Mouse (Mus musculus): Measurements from ENCODE around the gene Ly6g6d. TPM values are rescaled to one million over a fixed set of nuclear protein-coding genes. Genes with fewer than 3 reads are reported as not detected.

The Ly6g6d gene
- polyA plus RNA-seq, 1 experiment = 1.8 TPM

DNA sequence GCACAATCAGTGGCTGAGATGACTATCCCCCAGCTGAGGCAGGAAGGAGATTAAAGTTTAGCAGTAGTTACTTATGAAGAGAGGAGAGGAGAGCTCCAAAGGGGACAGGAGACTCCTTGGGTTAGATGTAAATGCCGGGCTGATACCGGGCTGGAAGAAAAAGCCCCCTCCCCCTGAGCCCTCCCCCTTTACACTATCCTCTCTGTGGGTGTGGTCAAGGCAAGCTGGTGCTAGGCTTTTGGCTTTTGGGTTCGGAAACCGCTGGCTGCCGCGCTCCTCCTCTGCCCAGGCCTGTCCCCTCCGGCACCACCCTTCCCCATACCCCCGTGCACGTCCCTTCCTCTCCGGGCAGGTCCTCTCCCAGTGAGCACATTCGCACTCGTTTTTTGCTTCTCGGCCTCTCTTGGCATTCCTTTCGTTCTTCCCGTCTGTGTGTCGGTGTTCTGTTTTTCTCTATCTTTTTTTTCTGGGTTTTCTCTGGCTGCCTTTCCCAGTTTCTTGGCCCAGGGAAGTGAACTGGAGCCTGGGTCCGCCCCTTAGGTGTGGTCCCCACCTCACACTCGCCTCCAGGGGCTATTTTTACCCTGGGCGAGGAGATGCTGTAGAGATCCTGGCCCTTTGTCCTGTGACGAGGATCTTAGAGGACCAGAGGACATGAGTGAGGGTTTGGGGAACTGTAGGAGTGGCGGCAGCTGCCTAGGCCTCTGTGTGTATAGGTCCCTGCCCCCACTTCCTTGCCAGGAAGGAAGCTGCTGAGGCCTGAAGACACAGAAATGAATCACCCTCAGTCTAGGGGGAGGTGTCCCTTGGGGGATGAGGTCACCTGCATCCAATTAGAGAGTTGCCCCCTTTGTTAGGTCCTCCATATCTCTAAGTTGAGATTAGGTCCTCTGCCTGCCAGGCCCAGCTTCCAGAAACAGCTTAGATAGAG, 26.4 kb downstream of the Ly6g6d start:
- TF ChIP-seq CTCF (IDR thresholded peaks at IDR 0.05; ENCODE audit: borderline replicate concordance, extremely low read depth, insufficient read depth, insufficient read length) (no peak), POLR2A (IDR thresholded peaks at IDR 0.05; ENCODE audit: borderline replicate concordance, extremely low read depth, insufficient read depth, insufficient read length, poor library complexity, severe bottlenecking) (no peak)
- peak; percentile 84 for DNase-seq (ENCODE audit: low read depth)

DNA sequence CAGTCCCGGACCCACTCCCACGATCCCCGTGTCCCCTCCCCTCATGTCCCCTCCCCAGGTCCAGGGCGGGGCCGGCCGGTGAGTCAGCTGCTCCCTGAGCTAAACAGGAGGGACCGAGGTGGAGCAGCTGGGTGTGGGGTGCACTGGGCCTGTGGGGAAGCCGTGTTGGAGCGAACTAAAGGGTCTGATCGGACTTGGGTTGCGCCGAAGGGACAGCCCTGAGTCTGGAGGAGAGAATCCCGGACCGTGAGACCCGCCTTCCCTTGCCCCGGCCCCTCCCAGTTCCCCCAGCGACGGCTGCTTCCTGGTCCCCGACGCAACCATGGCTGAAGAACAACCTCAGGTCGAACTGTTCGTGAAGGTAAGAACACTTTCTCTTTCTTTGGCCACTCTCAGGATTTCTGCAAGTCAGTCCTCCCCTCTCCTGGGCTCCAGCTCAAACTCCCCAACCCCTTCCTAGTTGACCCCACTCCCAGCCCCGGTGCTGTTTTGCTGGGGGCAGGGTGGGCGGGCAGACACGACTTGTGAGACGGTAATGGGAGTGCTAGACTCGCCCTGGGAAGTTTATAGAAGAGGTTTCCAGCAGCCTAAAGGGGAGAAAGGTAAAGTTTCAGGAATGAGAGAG, 27.6 kb downstream of the Ly6g6d start:
- no peak for TF ChIP-seq CTCF (IDR thresholded peaks at IDR 0.05; ENCODE audit: borderline replicate concordance, extremely low read depth, insufficient read depth, insufficient read length)
- no peak for TF ChIP-seq POLR2A (IDR thresholded peaks at IDR 0.05; ENCODE audit: borderline replicate concordance, extremely low read depth, insufficient read depth, insufficient read length, poor library complexity, severe bottlenecking)
- peak; percentile 70 for DNase-seq (ENCODE audit: low read depth)

DNA sequence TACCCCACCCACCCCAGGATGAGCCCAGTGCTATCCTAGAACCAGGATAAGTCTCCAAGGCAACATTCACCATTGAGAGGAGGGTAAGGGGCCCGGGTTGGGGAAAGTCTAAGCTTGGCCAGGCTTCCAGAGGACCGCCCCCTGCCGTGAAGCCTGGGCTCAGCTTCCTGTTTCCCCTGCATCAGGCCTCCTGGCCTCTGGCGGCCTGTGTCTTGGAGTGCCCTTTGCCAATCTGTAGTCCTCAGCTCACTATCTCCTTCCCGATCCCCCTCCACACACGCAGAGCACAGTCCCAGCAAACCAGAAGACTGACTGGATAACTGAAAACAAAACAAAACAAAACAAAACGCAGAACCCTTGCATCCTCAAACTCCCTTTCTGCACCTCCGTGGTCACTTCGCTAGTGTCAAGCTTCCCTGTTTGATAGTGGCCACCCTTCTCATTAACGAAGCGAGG, 28.3 kb downstream of the Ly6g6d start, which contains the start of gene Clic1:
TSS of gene Clic1 (plus strand) at position 406 of the 456 bp plus-strand sequence.
- peak; percentile 88 for DNase-seq (ENCODE audit: low read depth)
- TF ChIP-seq CTCF (IDR thresholded peaks at IDR 0.05; ENCODE audit: borderline replicate concordance, extremely low read depth, insufficient read depth, insufficient read length) = no peak
- TF ChIP-seq POLR2A (IDR thresholded peaks at IDR 0.05; ENCODE audit: borderline replicate concordance, extremely low read depth, insufficient read depth, insufficient read length, poor library complexity, severe bottlenecking) = 0 out of 2 replicates have a peak, but pooled peaks have one; percentile 14

DNA sequence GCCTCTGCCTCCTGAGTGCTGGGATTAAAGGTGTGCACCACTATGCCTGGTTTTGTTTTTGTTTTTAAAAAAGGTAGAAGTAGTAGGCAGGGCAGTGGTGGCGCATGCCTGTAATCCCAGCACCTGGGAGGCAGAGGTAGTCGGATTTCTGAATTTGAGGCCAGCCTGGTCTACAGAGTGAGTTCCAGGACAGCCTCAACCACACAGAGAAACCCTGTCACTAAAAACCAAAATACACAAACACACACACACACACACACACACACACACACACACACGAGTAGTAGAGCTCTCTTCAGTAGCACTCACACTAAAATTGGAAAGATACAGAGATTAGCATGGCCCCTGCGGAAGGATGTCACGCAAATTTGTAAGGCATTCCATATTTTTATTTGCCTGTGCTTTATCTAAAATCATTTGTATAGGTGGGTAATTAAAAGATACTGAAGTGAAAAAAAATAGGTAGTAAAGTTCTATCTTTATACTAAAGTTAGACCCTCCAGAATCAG, 28.9 kb downstream of the Ly6g6d start:
- DNase-seq (ENCODE audit: low read depth) = no peak
- no peak for TF ChIP-seq CTCF (IDR thresholded peaks at IDR 0.05; ENCODE audit: borderline replicate concordance, extremely low read depth, insufficient read depth, insufficient read length)
- TF ChIP-seq POLR2A (IDR thresholded peaks at IDR 0.05; ENCODE audit: borderline replicate concordance, extremely low read depth, insufficient read depth, insufficient read length, poor library complexity, severe bottlenecking) = no peak

DNA sequence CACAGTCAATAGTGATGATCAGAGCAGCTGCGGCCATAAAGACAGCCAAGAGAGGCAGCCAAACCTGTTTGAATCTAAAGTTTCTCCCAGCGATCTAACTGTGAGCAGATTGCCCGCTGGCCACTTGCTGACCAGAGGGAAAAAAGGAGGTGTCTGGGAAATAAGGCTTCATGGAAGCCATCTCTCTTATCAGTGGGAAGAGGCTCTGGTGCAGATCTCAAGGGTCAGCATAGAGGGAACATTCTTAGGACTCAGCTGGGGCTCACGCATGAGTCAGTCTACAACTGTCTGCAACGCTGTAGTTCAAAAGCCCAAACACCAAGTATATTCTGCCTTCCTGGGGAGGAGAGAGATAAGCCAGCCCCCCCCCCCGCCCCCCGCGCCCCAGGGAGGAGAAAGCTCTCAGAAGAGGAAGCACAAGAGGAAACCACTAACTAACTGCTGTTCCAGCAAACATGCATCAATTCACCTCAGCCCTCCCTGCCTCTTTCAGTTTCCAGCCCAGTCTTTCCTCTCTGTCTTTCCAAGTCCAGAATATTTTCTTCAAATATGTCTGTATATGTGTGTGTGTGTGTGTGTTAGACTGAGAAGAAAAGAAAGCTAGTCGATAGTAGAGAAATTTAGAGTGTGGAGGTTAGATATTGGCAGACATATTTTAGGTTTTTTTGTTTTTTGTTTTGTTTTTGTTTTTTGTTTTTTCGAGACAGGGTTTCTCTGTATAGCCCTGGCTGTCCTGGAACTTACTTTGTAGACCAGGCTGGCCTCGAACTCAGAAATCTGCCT, 29.5 kb downstream of the Ly6g6d start:
- TF ChIP-seq POLR2A (IDR thresholded peaks at IDR 0.05; ENCODE audit: borderline replicate concordance, extremely low read depth, insufficient read depth, insufficient read length, poor library complexity, severe bottlenecking) (no peak), CTCF (IDR thresholded peaks at IDR 0.05; ENCODE audit: borderline replicate concordance, extremely low read depth, insufficient read depth, insufficient read length) (no peak)
- DNase-seq (ENCODE audit: low read depth) = no peak

DNA sequence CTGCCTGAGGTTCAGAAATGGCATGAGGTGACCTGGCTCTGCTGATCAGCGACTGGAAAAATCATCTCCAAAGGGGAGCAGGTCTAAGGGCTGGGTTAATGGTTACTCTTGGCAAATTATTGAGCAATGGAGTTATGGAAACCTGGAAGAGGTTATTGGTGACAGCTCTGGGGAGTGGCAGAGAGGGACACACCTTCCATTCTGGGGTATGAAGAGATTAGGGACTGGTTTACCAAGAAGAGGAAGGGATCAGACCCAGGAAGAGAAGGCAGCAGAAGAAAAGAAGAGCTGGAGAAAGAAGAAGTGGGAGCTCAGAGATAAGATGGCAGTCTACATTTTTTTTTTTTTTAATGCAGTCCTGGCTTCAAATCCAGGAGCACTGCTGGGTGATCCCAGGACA, 30.2 kb downstream of the Ly6g6d start:
- no peak for DNase-seq (ENCODE audit: low read depth)
- TF ChIP-seq POLR2A (IDR thresholded peaks at IDR 0.05; ENCODE audit: borderline replicate concordance, extremely low read depth, insufficient read depth, insufficient read length, poor library complexity, severe bottlenecking) (no peak), CTCF (IDR thresholded peaks at IDR 0.05; ENCODE audit: borderline replicate concordance, extremely low read depth, insufficient read depth, insufficient read length) (no peak)

DNA sequence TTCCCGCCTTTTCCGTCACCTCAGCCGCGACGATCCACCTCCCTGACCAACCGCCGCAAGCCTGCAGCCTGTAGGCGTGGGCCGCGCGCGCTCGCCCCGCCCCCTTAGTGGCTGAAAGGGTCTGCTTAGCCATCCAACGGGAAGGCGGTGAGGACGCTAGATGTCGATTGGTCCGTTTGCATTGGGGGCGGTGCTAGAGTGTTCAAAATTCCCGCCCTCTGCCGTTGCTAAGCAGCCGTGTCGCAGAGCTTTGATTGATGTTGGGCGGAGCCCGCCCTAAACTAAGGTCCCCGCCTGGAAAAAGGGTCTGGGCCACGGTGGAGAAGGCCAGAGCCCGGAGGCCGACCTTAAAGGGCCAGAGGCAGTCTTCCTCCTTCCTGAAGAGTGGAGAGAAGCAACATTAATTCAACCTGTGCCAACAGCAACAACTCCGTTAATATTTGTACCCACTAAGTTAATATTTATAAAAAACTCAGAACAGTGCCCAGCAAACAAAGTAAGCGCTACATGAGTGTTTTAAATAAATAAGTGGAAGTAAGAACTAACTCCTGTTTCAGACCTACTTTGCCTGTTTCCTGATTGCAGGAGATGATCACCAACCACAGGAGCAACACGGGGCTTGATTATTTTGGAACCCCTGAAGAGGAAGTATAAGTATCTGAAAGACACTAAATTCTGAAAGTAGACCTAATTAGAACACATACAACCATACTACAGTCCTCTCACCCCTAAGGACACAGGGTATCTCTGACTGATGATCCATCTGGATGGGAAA, 31.0 kb downstream of the Ly6g6d start, which contains the start of gene Msh5:
TSS of gene Msh5 (minus strand) at position 65 of the 775 bp plus-strand sequence.
- TF ChIP-seq POLR2A (IDR thresholded peaks at IDR 0.05; ENCODE audit: borderline replicate concordance, extremely low read depth, insufficient read depth, insufficient read length, poor library complexity, severe bottlenecking) = no peak
- no peak for TF ChIP-seq CTCF (IDR thresholded peaks at IDR 0.05; ENCODE audit: borderline replicate concordance, extremely low read depth, insufficient read depth, insufficient read length)
- peak; percentile 99 for DNase-seq (ENCODE audit: low read depth)

DNA sequence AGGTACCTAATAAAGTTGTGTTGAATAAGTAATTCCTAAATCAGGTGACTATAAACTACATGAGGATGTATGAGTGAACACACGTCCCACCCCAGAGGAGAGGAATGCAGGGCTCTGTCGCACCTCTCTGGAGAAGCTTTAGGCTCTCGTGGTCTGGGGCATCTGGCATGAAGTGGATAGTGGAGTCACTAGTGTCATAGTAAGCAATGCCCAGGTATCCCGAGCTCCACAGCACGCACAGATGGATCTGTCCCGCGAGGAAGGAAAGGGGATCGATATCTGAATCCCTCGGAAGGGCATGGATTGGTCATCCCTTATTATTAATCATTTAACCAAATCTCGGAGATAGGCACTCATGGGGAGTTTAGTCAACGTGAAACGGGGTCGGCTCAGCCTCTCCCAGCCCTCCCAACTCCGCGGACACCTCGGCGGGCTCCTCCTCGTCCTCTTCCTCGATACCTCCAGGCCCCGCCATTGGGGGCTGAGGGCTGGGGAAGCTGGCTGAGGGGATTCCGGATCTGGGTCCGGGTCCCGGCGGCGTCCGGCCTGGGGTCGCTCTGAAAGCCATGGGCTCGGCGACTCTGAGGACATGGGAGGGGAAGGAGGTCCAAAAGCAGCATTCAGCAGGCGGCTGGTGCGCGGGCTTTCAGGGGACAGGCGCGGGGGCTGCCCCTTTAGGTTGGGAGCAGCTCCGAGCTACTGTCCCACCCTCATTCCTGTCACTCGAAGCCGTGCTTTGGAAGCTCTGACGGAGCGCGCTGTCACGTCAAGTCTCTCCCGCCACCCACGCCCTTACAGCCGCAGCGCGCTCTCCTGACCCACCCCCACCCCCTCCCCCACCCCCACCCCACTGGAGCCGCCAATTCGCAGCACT, 31.8 kb downstream of the Ly6g6d start:
- no peak for DNase-seq (ENCODE audit: low read depth)
- TF ChIP-seq CTCF (IDR thresholded peaks at IDR 0.05; ENCODE audit: borderline replicate concordance, extremely low read depth, insufficient read depth, insufficient read length) = no peak
- TF ChIP-seq POLR2A (IDR thresholded peaks at IDR 0.05; ENCODE audit: borderline replicate concordance, extremely low read depth, insufficient read depth, insufficient read length, poor library complexity, severe bottlenecking) = no peak

Measured in brain, embryonic 14.5 days (tissue).